Mouse (Mus musculus) heart, postnatal 0 days (tissue): ENCODE measurements around the gene Ano2.

Experiments used
- CTCF ChIP-seq: IDR thresholded peaks from 2 replicates; pipeline ENCODE4 v1.5.1; 2016; ENCODE audit warnings: antibody characterized with exemption, control low read depth, low read depth
- EP300 ChIP-seq: IDR thresholded peaks from 2 replicates; pipeline ENCODE4 v1.6.1; 2016; ENCODE audit warnings: antibody characterized with exemption, low read depth

DNA sequence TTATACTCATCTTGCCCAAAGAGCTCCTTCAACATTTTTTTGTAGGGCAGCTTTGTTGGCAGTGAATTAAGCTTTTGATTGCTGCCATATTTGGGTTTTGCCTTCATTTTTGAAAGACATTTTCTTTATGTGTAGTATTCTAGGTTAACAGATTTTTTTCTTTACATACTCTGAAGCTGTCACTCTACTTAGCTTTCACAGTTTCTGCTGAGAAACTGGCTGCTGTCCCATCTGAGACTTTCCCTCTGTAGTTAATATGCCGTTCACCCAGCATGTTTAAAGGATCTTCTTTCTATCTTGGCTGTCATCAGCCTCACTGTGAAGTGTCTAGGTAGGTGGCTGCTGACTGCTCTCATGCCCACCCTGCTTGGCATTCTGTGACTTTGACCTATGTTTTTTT lies 168.1 kb downstream of the Ano2 start:
- TF ChIP-seq CTCF (no peak), EP300 (no peak)
